Mouse (Mus musculus): ENCODE results near the gene Amotl1.

Amotl1 gene

GRCm38 (mm10) chr9:14547584-14548365 is 97.1 kb downstream of the Amotl1 start:
- no peak for DNase-seq (ENCODE audit: low spot score)

GRCm38 (mm10) chr9:14544034-14544757 is 100.7 kb downstream of the Amotl1 start:
- no peak for DNase-seq (ENCODE audit: low spot score)

- no peak for DNase-seq (ENCODE audit: low spot score)
Observed at GRCm38 (mm10) chr9:14534833-14535456, 109.9 kb downstream of the Amotl1 start.

- no peak for DNase-seq (ENCODE audit: low spot score)
Observed at GRCm38 (mm10) chr9:14533659-14534058, 111.2 kb downstream of the Amotl1 start.

- no peak for DNase-seq (ENCODE audit: low spot score)
Observed at GRCm38 (mm10) chr9:14532283-14532682, 112.6 kb downstream of the Amotl1 start.

GRCm38 (mm10) chr9:14530004-14530403 is 114.9 kb downstream of the Amotl1 start:
- no peak for DNase-seq (ENCODE audit: low spot score)

GRCm38 (mm10) chr9:14523408-14524043 is 121.3 kb downstream of the Amotl1 start:
- peak; percentile 30 for DNase-seq (ENCODE audit: low spot score)

- DNase-seq (ENCODE audit: low spot score), result no peak
Observed at GRCm38 (mm10) chr9:14521695-14522094, 123.2 kb downstream of the Amotl1 start.

- DNase-seq (ENCODE audit: low spot score), result no peak
Observed at GRCm38 (mm10) chr9:14520971-14521670, 123.7 kb downstream of the Amotl1 start.

- no peak for DNase-seq (ENCODE audit: low spot score)
Observed at GRCm38 (mm10) chr9:14518105-14518504, 126.8 kb downstream of the Amotl1 start.

GRCm38 (mm10) chr9:14517296-14517695 is 127.6 kb downstream of the Amotl1 start:
- no peak for DNase-seq (ENCODE audit: low spot score)

GRCm38 (mm10) chr9:14512633-14513445 is 132.0 kb downstream of the Amotl1 start:
- DNase-seq (ENCODE audit: low spot score), result no peak

- DNase-seq (ENCODE audit: low spot score), result peak; percentile 27
Observed at GRCm38 (mm10) chr9:14500916-14501424, 143.9 kb downstream of the Amotl1 start.

GRCm38 (mm10) chr9:14500023-14500915 is 144.6 kb downstream of the Amotl1 start, which contains the start of the genes Kdm4d and Cwc15:
Gene Kdm4d, minus strand, starts transcription at chr9:14500482.
Gene Cwc15, plus strand, starts transcription at chr9:14500617.
- peak; percentile 98 for DNase-seq (ENCODE audit: low spot score)

- DNase-seq (ENCODE audit: low spot score), result no peak
Observed at GRCm38 (mm10) chr9:14498896-14499705, 145.8 kb downstream of the Amotl1 start.

All from c-Kit-positive CD71-positive TER-119-positive erythroid progenitor cells, embryonic 14.5 days (primary cell).